Mouse (Mus musculus) G1E-ER4 (cell line): Measurements from ENCODE around the gene Ptprg. TPM values are rescaled to one million over a fixed set of nuclear protein-coding genes. Genes with fewer than 3 reads are reported as not detected.

ENCODE experiments used
- GATA1 ChIP-seq: IDR thresholded peaks from one replicate; pipeline ENCODE4 v1.8.0; 2012; ENCODE audit warnings: low read length, inconsistent platforms
- polyA plus RNA-seq: library from polyadenylated mRNA; stranded (reverse); fragments of >175 nt; gene quantifications from 2 replicates; pipeline ENCODE4 v1.2.3, GENCODE M21; 2012

Ptprg gene
- polyA plus RNA-seq, 1 experiment = not detected

DNA sequence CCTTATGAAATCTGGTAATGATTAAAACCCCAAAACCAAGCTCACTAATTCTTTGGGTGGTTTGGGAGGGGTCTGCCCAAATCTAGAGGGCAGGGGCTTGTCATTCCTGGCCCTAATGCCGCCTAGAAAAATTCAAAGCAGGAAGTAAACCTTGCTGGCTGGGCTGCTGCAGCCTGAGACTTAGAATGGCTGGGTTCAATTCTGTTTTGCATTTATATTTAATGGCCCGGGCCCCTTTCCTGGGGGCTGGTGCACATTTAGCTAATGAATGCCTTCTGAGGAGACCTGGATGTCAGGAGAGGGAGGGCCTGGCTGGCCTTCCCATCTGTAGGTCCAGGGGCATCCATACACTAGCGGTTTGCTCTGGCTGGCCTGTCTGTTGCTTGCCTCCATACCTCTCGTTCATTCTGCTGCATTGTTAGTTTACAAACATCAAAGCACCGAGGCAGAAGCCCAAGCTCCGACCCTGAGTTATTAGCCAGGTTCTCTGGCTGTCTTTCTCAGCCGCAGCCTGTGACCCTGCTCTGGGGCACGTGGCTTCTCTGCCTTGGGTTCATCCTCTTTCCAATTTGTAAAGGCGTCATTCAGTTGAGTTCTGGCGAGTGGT lies 67.7 kb downstream of the Ptprg start:
- no peak for TF ChIP-seq GATA1

- no peak for TF ChIP-seq GATA1
Measured at GRCm38 (mm10) chr14:11623576-11623975, 70.2 kb downstream of the Ptprg start.

DNA sequence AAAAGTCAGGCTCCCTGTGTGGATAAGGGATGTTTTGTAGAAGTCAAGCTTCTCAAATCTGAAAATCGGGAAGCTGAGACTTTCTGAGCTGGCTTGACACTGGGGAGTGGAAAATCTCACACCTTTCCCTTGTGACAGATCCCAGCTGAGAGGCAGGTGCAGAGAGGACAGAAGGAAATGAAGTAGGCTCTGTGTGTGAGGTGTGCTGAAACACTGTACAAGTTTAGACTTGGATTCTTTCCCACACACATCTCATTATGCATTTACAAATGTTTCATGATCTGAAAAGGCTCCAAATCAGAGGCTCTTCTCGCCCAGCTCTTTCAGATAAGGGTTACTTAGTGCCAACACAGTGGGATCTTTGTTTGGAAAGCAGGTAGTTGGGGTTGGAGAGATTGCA lies 77.4 kb downstream of the Ptprg start:
- no peak for TF ChIP-seq GATA1

DNA sequence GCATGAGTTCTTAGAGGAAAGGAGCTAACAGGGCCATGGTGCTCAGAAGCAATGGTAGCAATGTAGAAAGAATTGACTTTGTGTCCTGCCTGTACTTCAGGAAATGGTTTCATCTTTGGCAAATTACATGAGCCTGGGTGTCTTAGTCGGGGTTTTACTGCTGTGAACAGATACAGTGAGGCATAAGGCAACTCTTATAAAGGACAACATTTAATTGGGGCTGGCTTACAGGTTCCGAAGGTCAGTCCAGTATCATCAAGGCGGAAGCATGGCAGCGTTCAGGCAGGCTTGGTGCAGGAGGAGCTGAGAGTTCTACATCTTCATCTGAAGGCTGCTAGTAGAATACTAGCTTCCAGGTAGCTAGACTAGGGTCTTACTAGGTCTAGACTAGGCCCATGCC lies 78.2 kb downstream of the Ptprg start:
- no peak for TF ChIP-seq GATA1

GRCm38 (mm10) chr14:11637673-11638072 lies 84.3 kb downstream of the Ptprg start:
- TF ChIP-seq GATA1 = no peak

GRCm38 (mm10) chr14:11639366-11639765 lies 86.0 kb downstream of the Ptprg start:
- TF ChIP-seq GATA1 = no peak

- no peak for TF ChIP-seq GATA1
Measured at GRCm38 (mm10) chr14:11640372-11640771, 87.0 kb downstream of the Ptprg start.

DNA sequence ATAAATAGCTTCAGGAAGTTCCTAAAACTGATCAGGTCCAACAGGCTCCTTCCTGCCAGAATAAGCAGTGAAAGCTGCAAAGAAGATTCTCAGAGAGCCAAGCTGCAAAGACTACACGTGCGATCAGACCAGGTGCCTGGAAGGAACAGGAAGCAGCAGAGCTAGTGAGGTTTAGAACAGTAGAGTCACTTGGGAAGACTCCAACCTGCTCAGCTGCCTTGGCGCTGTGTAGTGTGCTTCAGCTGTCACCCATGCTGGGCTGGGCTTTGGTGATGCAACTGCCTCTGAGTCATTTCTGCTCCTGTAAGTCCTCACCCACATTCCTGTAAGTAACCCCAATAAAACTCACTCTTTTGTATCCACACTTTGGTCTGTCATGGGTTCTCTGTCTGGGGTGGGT lies 87.7 kb downstream of the Ptprg start:
- TF ChIP-seq GATA1 = no peak

DNA sequence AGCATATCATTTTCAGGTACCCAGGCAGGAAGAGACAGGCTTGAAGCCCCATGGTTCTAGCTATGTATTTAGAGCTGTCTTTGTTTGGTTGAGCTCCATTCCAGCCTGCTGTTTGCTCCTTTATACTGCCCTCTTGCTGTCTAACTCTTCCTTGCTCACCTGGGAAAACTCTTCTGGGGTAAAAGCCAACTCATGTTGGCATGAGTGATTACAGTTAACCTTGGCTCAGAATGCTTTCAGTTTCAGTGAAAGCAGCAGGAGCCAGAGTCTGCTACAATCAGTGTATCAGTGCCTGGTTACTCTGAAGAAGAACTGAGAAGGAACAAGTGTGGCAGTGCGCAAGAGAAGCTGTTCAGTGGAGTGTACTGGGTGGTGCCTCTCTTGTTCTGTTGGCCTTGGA lies 89.6 kb downstream of the Ptprg start:
- no peak for TF ChIP-seq GATA1

- TF ChIP-seq GATA1 = no peak
Measured at GRCm38 (mm10) chr14:11657374-11657773, 104.0 kb downstream of the Ptprg start.

DNA sequence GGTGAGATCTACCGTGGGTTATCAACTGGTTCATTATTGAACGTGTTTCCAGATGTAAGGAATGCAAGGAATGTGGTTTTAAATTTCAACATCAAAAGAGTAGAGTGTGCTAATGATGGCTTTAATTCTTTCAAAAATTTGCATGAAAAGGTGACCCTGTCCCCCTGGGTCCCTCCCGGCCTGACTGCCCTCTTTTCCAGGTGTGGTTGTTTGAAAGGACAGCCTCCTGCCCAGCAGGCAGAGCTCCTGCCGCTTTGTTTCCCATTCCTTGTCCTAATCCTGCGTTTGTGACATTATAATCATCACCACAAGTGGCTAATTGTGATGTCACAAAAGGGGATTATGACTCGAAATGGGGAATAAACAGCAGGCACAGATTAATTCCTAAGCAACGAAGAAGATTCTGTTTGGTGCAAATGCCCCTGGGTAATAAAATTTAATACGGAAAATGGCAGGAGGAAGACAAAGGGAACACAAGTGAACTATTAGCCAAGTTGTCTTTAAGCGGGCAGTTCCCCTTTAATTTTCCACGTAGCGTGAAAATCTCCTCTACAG lies 110.4 kb downstream of the Ptprg start:
- no peak for TF ChIP-seq GATA1

DNA sequence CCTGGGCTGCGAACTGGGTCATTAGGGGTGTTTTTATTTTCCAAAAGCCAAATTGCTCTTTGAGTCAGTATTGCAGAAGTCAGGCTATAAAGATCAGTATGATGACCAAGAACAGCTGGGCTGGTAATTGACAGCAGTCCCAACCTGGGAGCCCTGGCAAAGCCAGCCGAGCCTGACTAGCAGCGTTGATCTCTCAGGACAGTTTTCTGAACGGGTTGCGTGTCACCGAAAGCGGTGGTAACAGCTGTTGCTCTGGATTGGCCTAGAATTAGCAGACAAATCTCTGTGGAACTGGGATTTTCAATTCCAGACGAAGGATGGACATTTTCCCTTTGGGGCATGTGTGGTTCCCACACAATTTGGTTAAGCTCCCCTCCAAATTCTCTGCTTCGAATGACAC lies 111.0 kb downstream of the Ptprg start:
- TF ChIP-seq GATA1 = no peak

DNA sequence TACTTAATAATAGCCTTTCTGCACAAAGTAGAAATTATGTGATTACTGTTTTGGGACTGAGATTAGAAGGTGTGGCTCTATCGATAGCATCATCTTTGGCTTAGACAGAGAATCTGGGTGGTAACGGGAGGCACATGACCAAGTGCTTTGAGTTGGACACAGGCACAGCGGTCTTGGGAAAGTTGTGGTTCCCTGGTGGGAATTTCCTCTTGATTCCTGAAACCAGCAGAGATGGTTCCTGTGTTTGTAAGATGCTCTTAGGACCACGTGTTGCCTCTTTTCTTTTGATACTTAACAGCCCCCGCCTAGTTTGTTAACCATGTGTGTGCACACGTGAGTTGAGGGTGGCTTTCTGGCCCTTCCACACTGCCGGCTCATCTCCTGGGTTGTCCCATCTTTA lies 111.7 kb downstream of the Ptprg start:
- no peak for TF ChIP-seq GATA1

DNA sequence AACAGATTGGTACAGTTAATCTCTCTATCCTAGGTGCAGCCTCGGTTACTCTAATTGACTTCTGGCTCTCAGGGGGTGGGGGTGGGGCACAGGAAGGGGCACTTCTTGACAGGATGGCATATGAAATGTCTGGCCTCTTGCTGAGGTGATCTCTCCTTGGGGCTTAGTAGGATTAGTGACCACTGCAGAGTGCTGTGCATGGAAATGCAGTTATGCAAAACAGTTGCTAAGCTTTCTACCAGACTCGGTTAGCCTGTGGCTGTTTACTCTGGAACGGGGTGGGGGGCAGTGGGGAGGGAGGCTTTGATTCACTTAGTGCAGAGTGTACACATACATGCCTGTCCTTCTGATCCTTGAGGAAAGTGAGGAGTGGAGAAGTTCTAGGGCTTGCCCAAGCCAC lies 114.4 kb downstream of the Ptprg start:
- no peak for TF ChIP-seq GATA1

DNA sequence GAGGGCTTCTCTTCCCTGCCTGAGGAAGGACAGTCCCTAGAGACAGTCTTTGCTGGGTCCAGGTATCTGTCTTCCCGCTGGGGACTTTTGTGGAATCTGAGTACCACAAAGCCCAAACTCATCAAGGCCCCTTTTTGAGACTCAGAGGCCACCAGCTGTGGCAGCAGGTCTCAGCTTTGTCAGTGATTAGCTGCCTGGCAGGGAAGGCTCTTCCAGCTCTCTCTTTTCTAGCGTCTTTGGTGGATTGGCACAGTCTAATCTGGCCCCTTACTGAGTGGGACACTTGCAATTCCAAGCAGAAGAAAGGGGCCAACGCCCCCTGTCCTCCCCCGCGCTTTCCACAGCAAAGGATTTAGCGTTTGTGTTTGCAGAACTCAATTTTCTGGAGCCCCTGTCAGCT lies 117.5 kb downstream of the Ptprg start:
- no peak for TF ChIP-seq GATA1

GRCm38 (mm10) chr14:11672981-11673547 lies 119.7 kb downstream of the Ptprg start:
- no peak for TF ChIP-seq GATA1

- no peak for TF ChIP-seq GATA1
Measured at GRCm38 (mm10) chr14:11678201-11678600, 124.9 kb downstream of the Ptprg start.

- no peak for TF ChIP-seq GATA1
Measured at GRCm38 (mm10) chr14:11679741-11680140, 126.4 kb downstream of the Ptprg start.

DNA sequence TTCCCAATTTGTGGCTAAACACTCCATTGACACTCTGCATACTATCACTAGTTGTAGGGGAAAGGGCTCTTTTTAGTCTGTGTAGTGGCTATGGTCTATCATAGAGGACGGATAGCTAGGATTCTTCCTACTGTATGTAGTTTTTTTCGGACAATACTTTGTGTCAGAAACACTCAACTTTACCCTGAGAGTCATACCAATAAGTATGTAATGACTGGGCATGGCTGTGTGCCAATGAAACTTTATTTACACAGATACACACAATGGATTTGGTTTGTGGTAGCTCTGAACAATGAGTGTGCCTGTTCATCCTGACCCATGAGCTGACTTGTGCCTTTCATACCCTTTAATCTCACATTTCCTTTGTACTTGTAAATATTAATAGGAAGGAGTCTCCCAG lies 127.3 kb downstream of the Ptprg start:
- TF ChIP-seq GATA1 = no peak
